Mouse (Mus musculus) midbrain, embryonic 14.5 days (tissue): Measurements from ENCODE around the gene Zfp579. TPM values are rescaled to one million over a fixed set of nuclear protein-coding genes. Genes with fewer than 3 reads are reported as not detected.

Experiments
- ATAC-seq: fragments of 200-750 bp; cut with Nextera tagmentation; 2 replicates; pipeline ENCODE4 v1.8.0; 2017; ENCODE audit warnings: moderate number of reproducible peaks, moderate library complexity; ENCODE audit not compliant: low FRiP score, low TSS enrichment
- DNase-seq: peaks from one replicate; pipeline ENCODE4 v3.0.0-alpha.2; 2015
- H3K27ac ChIP-seq: fragments of 300-500 bp; sonication (generic); replicated peaks from 2 replicates; pipeline ENCODE4 v1.5.1; 2014; ENCODE audit warnings: mild to moderate bottlenecking, low read depth, low read length, moderate library complexity
- H3K27me3 ChIP-seq: fragments of 300-500 bp; sonication (generic); 2 replicates; pipeline ENCODE4 v1.6.1; 2014; ENCODE audit warnings: low read length, control low read depth, mixed read lengths; ENCODE audit not compliant: control insufficient read depth, insufficient read depth
- H3K36me3 ChIP-seq: fragments of 300-500 bp; sonication (generic); 2 replicates; pipeline ENCODE4 v1.6.1; 2014; ENCODE audit warnings: low read length, control low read depth; ENCODE audit not compliant: control insufficient read depth, insufficient read depth
- H3K4me1 ChIP-seq: fragments of 300-500 bp; sonication (generic); 2 replicates; pipeline ENCODE4 v1.6.1; 2014; ENCODE audit warnings: mild to moderate bottlenecking, antibody characterized with exemption, low read length, control low read depth; ENCODE audit not compliant: control insufficient read depth, insufficient read depth
- H3K4me2 ChIP-seq: fragments of 300-500 bp; sonication (generic); 2 replicates; pipeline ENCODE4 v1.6.1; 2014; ENCODE audit warnings: mild to moderate bottlenecking, low read length, moderate library complexity
- H3K4me3 ChIP-seq: fragments of 300-500 bp; sonication (generic); replicated peaks from 2 replicates; pipeline ENCODE4 v1.5.1; 2014; ENCODE audit warnings: low read depth, low read length
- H3K9ac ChIP-seq: fragments of 300-500 bp; sonication (generic); replicated peaks from 2 replicates; pipeline ENCODE4 v1.6.1; 2014; ENCODE audit warnings: mild to moderate bottlenecking, low read length, moderate library complexity
- H3K9me3 ChIP-seq: fragments of 300-500 bp; sonication (generic); 2 replicates; pipeline ENCODE4 v1.6.1; 2016; ENCODE audit warnings: low read length, control low read depth, mixed read lengths; ENCODE audit not compliant: control insufficient read depth
- WGBS: fragments of 180-500 bp; shearing (Covaris S2); extraction: QIAGEN DNeasy Blood & Tissue Kit; methylation state at CpG from one replicate; pipeline ENCODE4 v1.1.7; 2014; 5-methylcytosine and 5-hydroxymethylcytosine counted together
- polyA plus RNA-seq: library from polyadenylated mRNA; unstranded; fragments of >200 nt; fragmentation: Nextera tagmentation; extraction: Ambion mirVana; gene quantifications from 2 replicates; pipeline ENCODE4 v1.2.1, GENCODE M21; 2014

Gene Zfp579
- polyA plus RNA-seq, 1 experiment from 2014 or later, result 69.3 TPM

DNA sequence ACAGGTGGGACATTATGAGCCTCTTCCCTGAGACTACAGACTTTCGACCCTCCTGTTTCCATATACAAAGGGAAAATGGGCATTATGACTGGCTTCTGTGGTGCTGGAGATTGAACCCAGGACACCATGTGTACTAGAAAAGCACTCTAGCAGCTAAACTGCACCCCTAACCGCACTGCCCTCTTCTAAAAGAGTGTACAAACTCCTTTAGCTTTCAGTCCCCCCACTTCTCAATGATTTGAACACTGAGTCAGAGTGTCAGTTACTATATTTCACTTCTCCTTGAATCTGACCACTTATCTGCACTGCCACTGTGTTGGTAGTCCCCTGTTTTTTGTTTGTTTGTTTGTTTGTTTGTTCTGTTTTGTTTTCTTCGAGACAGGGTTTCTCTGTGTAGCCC is 37.9 kb upstream of the Zfp579 start, which contains the start of gene 4632433K11Rik:
4632433K11Rik (plus strand) TSS at position 301 of the 400 bp plus-strand sequence.
- no peak for ATAC-seq
- Histone ChIP-seq H3K4me2 (no peak within 1 kb of the TSS), H3K27ac (no peak within 1 kb of the TSS), H3K9me3 (peaks cover 23% of the 10 kb centered on the region), H3K4me1 (0 out of 2 replicates have a peak, but pooled peaks cover 4% of the 10 kb centered on the region), H3K36me3 (peaks cover 75% of the 10 kb centered on the region), H3K9ac (no peak within 1 kb of the TSS), H3K27me3 (no peaks in the 10 kb centered on the region), H3K4me3 (no peak within 1 kb of the TSS)
- WGBS, result 95% methylated on average over 3 of the region's 3 CpGs
- DNase-seq, result no peak

GRCm38 (mm10) chr7:5031496-5031895 is 35.5 kb upstream of the Zfp579 start:
- no peak overlapping the region for H3K4me3 ChIP-seq
- ATAC-seq (no peak), DNase-seq (no peak)
- 80% methylated on average over 46 of the region's 46 CpGs for WGBS
- peaks cover 23% of the 10 kb centered on the region for H3K9me3 ChIP-seq
- peaks cover 88% of the 10 kb centered on the region for H3K36me3 ChIP-seq
- H3K4me2 ChIP-seq, result no peak overlapping the region
- no peaks in the 10 kb centered on the region for H3K4me1 ChIP-seq
- no peak overlapping the region for H3K9ac ChIP-seq
- H3K27ac ChIP-seq, result no peak overlapping the region
- H3K27me3 ChIP-seq, result no peaks in the 10 kb centered on the region

DNA sequence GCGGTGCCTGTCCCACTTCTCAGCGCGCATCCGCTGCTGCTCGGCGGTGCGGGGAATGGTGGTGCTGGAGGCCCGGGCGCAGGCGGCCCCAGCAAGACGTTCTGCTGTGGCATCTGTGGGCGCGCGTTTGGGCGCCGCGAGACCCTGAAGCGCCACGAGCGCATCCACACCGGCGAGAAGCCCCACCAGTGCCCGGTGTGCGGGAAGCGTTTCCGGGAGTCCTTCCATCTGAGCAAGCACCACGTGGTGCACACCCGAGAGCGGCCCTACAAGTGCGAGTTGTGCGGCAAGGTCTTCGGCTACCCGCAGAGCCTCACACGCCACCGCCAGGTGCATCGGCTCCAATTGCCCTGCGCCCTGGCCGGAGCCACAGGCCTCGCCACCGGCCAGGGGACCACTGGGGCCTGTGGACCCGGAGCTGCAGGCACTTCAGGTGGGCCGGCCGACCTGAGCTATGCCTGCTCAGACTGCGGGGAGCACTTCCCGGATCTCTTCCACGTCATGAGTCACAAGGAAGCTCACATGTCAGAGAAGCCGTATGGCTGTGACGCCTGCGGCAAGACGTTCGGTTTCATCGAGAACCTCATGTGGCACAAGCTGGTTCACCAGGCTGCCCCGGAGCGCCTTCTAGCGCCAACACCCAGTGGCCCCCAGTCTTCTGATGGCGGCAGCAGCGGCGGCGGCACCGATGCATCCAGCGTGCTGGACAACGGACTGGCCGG is 34.8 kb upstream of the Zfp579 start:
- no peak overlapping the region for H3K9ac ChIP-seq
- no peak overlapping the region for H3K27ac ChIP-seq
- H3K27me3 ChIP-seq, result no peaks in the 10 kb centered on the region
- ATAC-seq (no peak), DNase-seq (no peak)
- peaks cover 23% of the 10 kb centered on the region for H3K9me3 ChIP-seq
- 88% methylated on average over 63 of the region's 63 CpGs for WGBS
- peaks cover 85% of the 10 kb centered on the region for H3K36me3 ChIP-seq
- H3K4me1 ChIP-seq, result no peaks in the 10 kb centered on the region
- H3K4me2 ChIP-seq, result no peak overlapping the region
- no peak overlapping the region for H3K4me3 ChIP-seq

GRCm38 (mm10) chr7:5029946-5030345 is 34.0 kb upstream of the Zfp579 start:
- H3K4me3 ChIP-seq, result no peak overlapping the region
- no peaks in the 10 kb centered on the region for H3K27me3 ChIP-seq
- H3K9ac ChIP-seq, result no peak overlapping the region
- H3K27ac ChIP-seq, result no peak overlapping the region
- 94% methylated on average over 21 of the region's 21 CpGs for WGBS
- H3K36me3 ChIP-seq, result peaks cover 78% of the 10 kb centered on the region
- H3K9me3 ChIP-seq, result peaks cover 23% of the 10 kb centered on the region
- no peak overlapping the region for H3K4me2 ChIP-seq
- DNase-seq (no peak), ATAC-seq (no peak)
- no peaks in the 10 kb centered on the region for H3K4me1 ChIP-seq

DNA sequence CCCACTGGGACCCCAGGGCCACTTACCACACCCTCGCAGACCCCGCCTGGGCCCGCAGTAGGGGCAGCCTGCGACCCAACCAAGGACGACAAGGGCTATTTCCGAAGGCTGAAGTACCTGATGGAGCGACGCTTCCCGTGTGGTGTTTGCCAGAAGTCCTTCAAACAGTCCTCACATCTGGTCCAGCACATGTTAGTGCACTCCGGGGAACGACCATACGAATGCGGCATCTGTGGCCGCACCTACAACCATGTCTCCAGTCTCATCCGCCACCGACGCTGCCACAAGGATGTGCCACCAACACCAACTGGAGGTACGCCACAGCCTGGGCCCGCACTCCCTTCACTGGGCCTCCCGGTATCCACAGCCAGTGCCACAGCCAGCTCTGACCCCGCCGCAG is 33.6 kb upstream of the Zfp579 start:
- no peak overlapping the region for H3K4me3 ChIP-seq
- H3K4me2 ChIP-seq, result no peak overlapping the region
- H3K9me3 ChIP-seq, result peaks cover 23% of the 10 kb centered on the region
- no peak for DNase-seq
- H3K27ac ChIP-seq, result no peak overlapping the region
- WGBS, result 95% methylated on average over 22 of the region's 22 CpGs
- H3K36me3 ChIP-seq, result peaks cover 76% of the 10 kb centered on the region
- H3K4me1 ChIP-seq, result no peaks in the 10 kb centered on the region
- no peak overlapping the region for H3K9ac ChIP-seq
- ATAC-seq, result no peak
- H3K27me3 ChIP-seq, result no peaks in the 10 kb centered on the region

DNA sequence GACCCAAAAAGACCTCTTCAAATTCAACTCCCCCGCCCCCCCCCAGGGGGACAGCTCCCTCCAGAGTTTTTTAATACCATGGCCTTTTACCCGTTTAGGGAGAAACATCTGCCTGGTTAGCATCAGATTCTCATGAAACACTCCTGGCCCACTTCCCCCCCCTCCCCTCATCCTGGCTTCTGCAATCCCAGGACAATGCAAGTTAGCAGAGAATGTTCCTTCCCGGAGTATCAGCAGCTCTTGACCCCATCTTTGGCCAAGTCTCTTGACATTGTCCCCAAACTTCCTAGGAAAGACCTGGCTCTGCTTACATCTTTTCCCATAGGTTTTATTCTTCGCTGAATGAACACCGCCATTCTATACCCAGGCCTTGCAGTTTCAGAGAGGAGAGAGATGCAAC is 25.2 kb upstream of the Zfp579 start:
- H3K4me2 ChIP-seq, result peak overlapping the region; percentile 76
- no peak for ATAC-seq
- no peak overlapping the region; the same call in 1 of the 2 replicates for H3K27ac ChIP-seq

GRCm38 (mm10) chr7:5020685-5021084 is 24.7 kb upstream of the Zfp579 start:
- peak overlapping the region; percentile 76 for H3K4me2 ChIP-seq
- under 1% methylated on average over 15 of the region's 15 CpGs for WGBS
- peak overlapping the region; percentile 92 for H3K27ac ChIP-seq
- no peaks in the 10 kb centered on the region for H3K9me3 ChIP-seq
- peaks cover 12% of the 10 kb centered on the region for H3K4me1 ChIP-seq
- H3K4me3 ChIP-seq, result peak overlapping the region; percentile 71
- 0 out of 2 replicates have a peak, but pooled peaks have one; percentile 4 for ATAC-seq
- peaks cover 23% of the 10 kb centered on the region for H3K36me3 ChIP-seq
- no peaks in the 10 kb centered on the region for H3K27me3 ChIP-seq
- peak; percentile 43 for DNase-seq
- peak overlapping the region; percentile 95 for H3K9ac ChIP-seq

More for the DNA sequence above, 25.2 kb upstream of the Zfp579 start:
- Histone ChIP-seq H3K9ac (peak overlapping the region; percentile 95), H3K4me1 (peaks cover 12% of the 10 kb centered on the region), H3K9me3 (no peaks in the 10 kb centered on the region), H3K4me3 (peak overlapping the region; percentile 71), H3K27me3 (no peaks in the 10 kb centered on the region), H3K36me3 (peaks cover 26% of the 10 kb centered on the region)
- no peak for DNase-seq
- WGBS, result 50% methylated on average over 5 of the region's 5 CpGs

DNA sequence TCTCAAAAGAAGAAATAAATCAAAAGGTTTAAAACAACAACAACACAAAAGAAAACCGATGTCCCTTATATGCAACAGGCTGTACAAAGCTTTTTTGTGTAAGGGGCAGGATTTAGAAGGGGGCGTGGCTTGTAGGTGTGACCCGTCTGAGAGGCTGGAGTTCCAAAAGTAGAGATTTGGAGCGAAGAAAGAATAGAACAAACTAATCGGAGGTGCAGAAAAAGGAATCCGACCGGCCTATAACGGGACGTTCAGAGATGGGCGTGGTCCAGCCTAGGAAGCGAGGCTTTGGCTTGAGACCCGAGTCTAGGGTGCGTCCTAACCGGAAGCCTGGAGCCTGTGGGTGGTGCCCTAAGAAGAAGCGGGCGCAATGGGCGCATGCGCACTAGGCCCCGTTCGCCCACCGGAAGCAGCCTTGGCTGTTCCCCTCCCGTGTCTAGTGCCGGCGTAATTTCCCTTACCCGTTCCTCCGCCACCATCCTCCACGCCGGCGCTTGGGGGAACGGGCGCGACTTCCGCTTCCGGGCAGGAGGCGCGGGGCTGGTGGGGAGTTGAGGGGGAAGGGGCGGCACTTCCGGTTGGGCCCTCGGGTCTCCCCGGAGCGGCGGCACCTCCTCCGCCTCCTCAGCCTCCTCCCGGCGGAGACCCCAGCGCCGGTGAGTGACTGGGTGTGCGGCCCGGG is 24.2 kb upstream of the Zfp579 start, which contains the start of the genes Zfp865 and Ccdc106:
Zfp865 (plus strand) TSS at position 377 of the 682 bp plus-strand sequence.
Ccdc106 (plus strand) TSS at position 554 of the 682 bp plus-strand sequence.
- ATAC-seq, result peak; percentile 89
- Histone ChIP-seq H3K9ac (peak within 1 kb of the TSS; percentile 95), H3K27ac (peak within 1 kb of the TSS; percentile 92), H3K4me2 (peak within 1 kb of the TSS; percentile 76), H3K9me3 (no peaks in the 10 kb centered on the region), H3K36me3 (peaks cover 23% of the 10 kb centered on the region), H3K4me1 (peaks cover 12% of the 10 kb centered on the region), H3K4me3 (peak within 1 kb of the TSS; percentile 71), H3K27me3 (no peaks in the 10 kb centered on the region)
- DNase-seq, result peak; percentile 99
- WGBS, result under 1% methylated on average over 48 of the region's 49 CpGs
